Mouse (Mus musculus): ENCODE data around the gene Adipoq.
"Not testable (repeated sequence)": the region's sequence is repeated elsewhere in the genome, so short reads cannot be mapped to it uniquely, and the experiment has no call there.

The Adipoq gene

GRCm38 (mm10) chr16:23146280-23146679 lies at the start of gene Adipoq:
Adipoq (plus strand) TSS chr16:23146536.
- DNase-seq (ENCODE audit: low spot score) = no peak

GRCm38 (mm10) chr16:23096886-23097285 lies 49.5 kb upstream of the Adipoq start:
- DNase-seq (ENCODE audit: low spot score) = not testable (repeated sequence)

GRCm38 (mm10) chr16:23097290-23098104 lies 48.8 kb upstream of the Adipoq start:
- DNase-seq (ENCODE audit: low spot score) = not testable (repeated sequence)

GRCm38 (mm10) chr16:23098105-23098452 lies 48.3 kb upstream of the Adipoq start:
- not testable (repeated sequence) for DNase-seq (ENCODE audit: low spot score)

- DNase-seq (ENCODE audit: low spot score) = no peak
Observed at GRCm38 (mm10) chr16:23099632-23100031, 46.7 kb upstream of the Adipoq start.

GRCm38 (mm10) chr16:23100099-23100575 lies 46.2 kb upstream of the Adipoq start:
- DNase-seq (ENCODE audit: low spot score) = no peak

- DNase-seq (ENCODE audit: low spot score) = no peak
Observed at GRCm38 (mm10) chr16:23100613-23101012, 45.7 kb upstream of the Adipoq start.

- no peak for DNase-seq (ENCODE audit: low spot score)
Observed at GRCm38 (mm10) chr16:23102340-23103037, 43.8 kb upstream of the Adipoq start.

- no peak for DNase-seq (ENCODE audit: low spot score)
Observed at GRCm38 (mm10) chr16:23103038-23103745, 43.1 kb upstream of the Adipoq start.

GRCm38 (mm10) chr16:23103841-23104240 lies 42.5 kb upstream of the Adipoq start:
- no peak for DNase-seq (ENCODE audit: low spot score)

- no peak for DNase-seq (ENCODE audit: low spot score)
Observed at GRCm38 (mm10) chr16:23106121-23106520, 40.2 kb upstream of the Adipoq start.

- DNase-seq (ENCODE audit: low spot score) = peak; percentile 84
Observed at GRCm38 (mm10) chr16:23107231-23107942, 38.9 kb upstream of the Adipoq start, which contains the start of gene Eif4a2. Eif4a2 (plus strand) TSS chr16:23107444.

GRCm38 (mm10) chr16:23107946-23108759 lies 38.2 kb upstream of the Adipoq start:
- DNase-seq (ENCODE audit: low spot score) = peak; percentile 65

GRCm38 (mm10) chr16:23108943-23109342 lies 37.4 kb upstream of the Adipoq start:
- no peak for DNase-seq (ENCODE audit: low spot score)

- DNase-seq (ENCODE audit: low spot score) = no peak
Observed at GRCm38 (mm10) chr16:23109350-23110280, 36.7 kb upstream of the Adipoq start.

GRCm38 (mm10) chr16:23112348-23112747 lies 34.0 kb upstream of the Adipoq start:
- no peak for DNase-seq (ENCODE audit: low spot score)

- DNase-seq (ENCODE audit: low spot score) = no peak
Observed at GRCm38 (mm10) chr16:23112861-23113435, 33.4 kb upstream of the Adipoq start.

- DNase-seq (ENCODE audit: low spot score) = no peak
Observed at GRCm38 (mm10) chr16:23113903-23114302, 32.4 kb upstream of the Adipoq start.

Data from ovary, adult 18-20 months (tissue).